Mouse (Mus musculus): ENCODE results near the gene Adgrg5.

DNA sequence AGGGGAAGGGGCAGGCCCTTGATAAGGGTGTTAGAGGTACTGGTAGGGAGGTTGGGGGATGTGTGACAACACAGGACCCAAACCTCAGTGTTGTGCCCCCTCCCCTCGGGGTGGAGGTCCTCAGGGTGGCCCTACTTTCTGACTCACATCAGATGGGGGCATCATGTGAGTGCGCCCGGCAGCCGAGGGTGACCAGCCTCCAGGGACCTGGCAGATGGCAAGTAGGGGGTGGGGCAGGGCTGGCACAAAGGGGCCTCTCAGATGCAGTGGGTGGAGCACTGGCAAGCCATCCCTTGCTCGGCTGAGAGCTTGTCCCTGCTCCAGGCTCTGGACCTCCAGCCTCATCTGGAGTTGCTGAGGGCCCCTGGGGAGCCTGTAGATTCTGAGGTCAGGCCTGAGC is 63.2 kb downstream of the Adgrg5 start:
- TF ChIP-seq CTCF (IDR thresholded peaks at IDR 0.05; ENCODE audit: low read depth, low read length) (no peak), POLR2A (IDR thresholded peaks at IDR 0.05; ENCODE audit: borderline replicate concordance, low read depth, low read length) (no peak)
